22 mouse cellular contexts compared by ENCODE assay signal in the genomic region with DNA sequence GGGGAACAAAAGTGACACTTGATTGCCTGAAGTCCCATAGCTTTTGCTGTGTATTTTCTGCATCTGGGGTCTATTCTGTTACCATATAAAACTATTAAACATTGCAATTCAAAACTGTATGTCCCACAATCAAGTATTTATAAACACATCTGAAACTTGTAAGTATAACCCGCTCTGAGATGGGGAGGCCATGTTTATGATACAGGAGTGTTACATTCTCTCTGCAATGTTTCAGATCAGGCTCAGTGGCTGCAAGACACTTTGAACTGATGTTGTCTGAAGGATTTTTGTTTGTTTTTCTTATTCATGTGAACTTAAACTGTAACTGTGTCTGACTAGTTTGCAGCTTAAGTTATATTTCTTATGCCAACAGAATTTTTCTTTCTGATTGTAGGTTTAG.
DNase-seq lines count a peak whose midpoint lies in the region; ATAC-seq and TF ChIP-seq lines count a peak whose summit lies in the region.
"Had no signal": no experiment of that assay in that cellular context is flagged by ENCODE, and none has a peak within 500 bp of the region (broad histone marks: within the 10 kb centered on the region; RNA-seq: fewer than 3 reads in every experiment).

No protein-coding gene starts in this region.

- TF ChIP-seq CTCF in lung, embryonic 14.5 days (IDR thresholded peaks at IDR 0.05; ENCODE audit: low read depth), result no peak
- TF ChIP-seq CTCF in stomach, postnatal 0 days (IDR thresholded peaks at IDR 0.05; ENCODE audit: low read depth), result no peak

- peaks cover 14% of the 10 kb centered on the region for H3K4me1 ChIP-seq in lung, embryonic 14.5 days (ENCODE audit: insufficient read depth)
- H3K4me1 ChIP-seq in stomach, embryonic 14.5 days (ENCODE audit: control insufficient read depth, insufficient read depth, low read length), result peaks cover 14% of the 10 kb centered on the region
- 0 out of 2 replicates have a peak, but pooled peaks cover 4% of the 10 kb centered on the region for H3K4me1 ChIP-seq in stomach, postnatal 0 days (replicated peaks; ENCODE audit: control insufficient read depth, insufficient read depth)
- H3K4me1 ChIP-seq in embryonic facial prominence, embryonic 13.5 days, result peaks cover 39% of the 10 kb centered on the region
- no peaks in the 10 kb centered on the region for H3K4me1 ChIP-seq in midbrain, embryonic 15.5 days

- no peak overlapping the region for H3K4me2 ChIP-seq in lung, embryonic 14.5 days
- H3K4me2 ChIP-seq in stomach, embryonic 14.5 days (replicated peaks; ENCODE audit: low read depth, low read length), result no peak overlapping the region
- no peak overlapping the region for H3K4me2 ChIP-seq in stomach, postnatal 0 days (replicated peaks; ENCODE audit: low read depth)
- H3K4me2 ChIP-seq in embryonic facial prominence, embryonic 13.5 days, result no peak overlapping the region
- H3K4me2 ChIP-seq in midbrain, embryonic 15.5 days, result no peak overlapping the region
- H3K4me2 ChIP-seq: embryonic facial prominence, embryonic 12.5 days; embryonic facial prominence, embryonic 15.5 days; forebrain, embryonic 12.5 days had no signal

- ATAC-seq in lung, embryonic 14.5 days (ENCODE audit: insufficient read depth), result peak; percentile 73
- no peak for ATAC-seq in stomach, embryonic 14.5 days (ENCODE audit: insufficient number of reproducible peaks, insufficient read depth, low FRiP score, low read depth)
- no peak for ATAC-seq in stomach, postnatal 0 days (ENCODE audit: low FRiP score, low TSS enrichment)
- ATAC-seq in embryonic facial prominence, embryonic 13.5 days (ENCODE audit: insufficient number of reproducible peaks, insufficient read depth, low FRiP score, low TSS enrichment, low read depth), result no peak
- no peak for ATAC-seq in midbrain, embryonic 15.5 days (replicated peaks)
- ATAC-seq: forebrain, embryonic 14.5 days; forebrain, embryonic 16.5 days had no signal

- peak; percentile 64 for DNase-seq in lung, embryonic 14.5 days
- DNase-seq in lung, postnatal 36 days, result no peak
- DNase-seq in stomach, postnatal 0 days (ENCODE audit: low spot score), result no peak
- no peak for DNase-seq in right cerebral cortex, postnatal 10 days (ENCODE audit: low spot score in 2 of 2)
- DNase-seq: adrenal gland, adult 8-10 months; adrenal gland, postnatal 14 days; adrenal gland, postnatal 36 days; cerebellum, adult 11-12 months; cerebellum, adult 2 months; cerebellum, adult 9-10 months; cerebellum, postnatal 10 days; cerebellum, postnatal 25 days had no signal

- 35% methylated on average over 1 of the region's 1 CpGs for WGBS in lung, embryonic 14.5 days
- 41% methylated on average over 1 of the region's 1 CpGs for WGBS in stomach, embryonic 14.5 days
- WGBS in stomach, postnatal 0 days, result 61% methylated on average over 1 of the region's 1 CpGs
- 33% methylated on average over 1 of the region's 1 CpGs for WGBS in embryonic facial prominence, embryonic 13.5 days
- 98% methylated on average over 1 of the region's 1 CpGs for WGBS in midbrain, embryonic 15.5 days

- TF ChIP-seq EP300 in stomach, postnatal 0 days (optimal IDR thresholded peaks at IDR 0.05), result no peak

- peak overlapping the region; percentile 15; the same call in 1 of the 2 replicates for H3K27ac ChIP-seq in lung, embryonic 14.5 days (ENCODE audit: low read depth)
- peak overlapping the region; percentile 56; the same call in 1 of the 2 replicates for H3K27ac ChIP-seq in stomach, embryonic 14.5 days (ENCODE audit: low read length)
- H3K27ac ChIP-seq in stomach, postnatal 0 days (replicated peaks), result no peak overlapping the region
- H3K27ac ChIP-seq in embryonic facial prominence, embryonic 13.5 days, result peak overlapping the region; percentile 34; the same call in 1 of the 2 replicates
- H3K27ac ChIP-seq in midbrain, embryonic 15.5 days, result no peak overlapping the region
- H3K27ac ChIP-seq: forebrain, embryonic 10.5 days; forebrain, embryonic 12.5 days had no signal

- no peaks in the 10 kb centered on the region for H3K36me3 ChIP-seq in lung, embryonic 14.5 days (ENCODE audit: insufficient read depth)
- no peaks in the 10 kb centered on the region for H3K36me3 ChIP-seq in stomach, embryonic 14.5 days (ENCODE audit: control insufficient read depth, insufficient read depth, low read length)
- no peaks in the 10 kb centered on the region for H3K36me3 ChIP-seq in stomach, postnatal 0 days (ENCODE audit: control insufficient read depth, insufficient read depth, low read length)
- H3K36me3 ChIP-seq in embryonic facial prominence, embryonic 13.5 days, result no peaks in the 10 kb centered on the region
- no peaks in the 10 kb centered on the region for H3K36me3 ChIP-seq in midbrain, embryonic 15.5 days (replicated peaks)
- H3K36me3 ChIP-seq: embryonic facial prominence, embryonic 12.5 days; embryonic facial prominence, embryonic 15.5 days; forebrain, embryonic 10.5 days; forebrain, embryonic 12.5 days had no signal

- no peaks in the 10 kb centered on the region for H3K9me3 ChIP-seq in lung, embryonic 14.5 days (ENCODE audit: low read depth, low read length)
- no peaks in the 10 kb centered on the region for H3K9me3 ChIP-seq in stomach, embryonic 14.5 days (ENCODE audit: control insufficient read depth, low read depth, low read length)
- H3K9me3 ChIP-seq in stomach, postnatal 0 days (ENCODE audit: control insufficient read depth, low read length), result no peaks in the 10 kb centered on the region
- H3K9me3 ChIP-seq in embryonic facial prominence, embryonic 13.5 days, result no peaks in the 10 kb centered on the region
- no peaks in the 10 kb centered on the region for H3K9me3 ChIP-seq in midbrain, embryonic 15.5 days
- H3K9me3 ChIP-seq: embryonic facial prominence, embryonic 12.5 days; embryonic facial prominence, embryonic 15.5 days; forebrain, embryonic 10.5 days; forebrain, embryonic 12.5 days had no signal

- no peaks in the 10 kb centered on the region for H3K27me3 ChIP-seq in lung, embryonic 14.5 days (ENCODE audit: insufficient read depth, low read length)
- H3K27me3 ChIP-seq in stomach, embryonic 14.5 days (ENCODE audit: control insufficient read depth, insufficient read depth, low read length), result no peaks in the 10 kb centered on the region
- H3K27me3 ChIP-seq in stomach, postnatal 0 days (ENCODE audit: control insufficient read depth, insufficient read depth, low read length), result no peaks in the 10 kb centered on the region
- H3K27me3 ChIP-seq in embryonic facial prominence, embryonic 13.5 days, result no peaks in the 10 kb centered on the region
- no peaks in the 10 kb centered on the region for H3K27me3 ChIP-seq in midbrain, embryonic 15.5 days (replicated peaks)
- H3K27me3 ChIP-seq: embryonic facial prominence, embryonic 12.5 days; embryonic facial prominence, embryonic 15.5 days; forebrain, embryonic 12.5 days had no signal

- H3K4me3 ChIP-seq in lung, embryonic 14.5 days (ENCODE audit: low read depth, low read length), result no peak overlapping the region
- no peak overlapping the region for H3K4me3 ChIP-seq in stomach, embryonic 14.5 days (ENCODE audit: low read depth, low read length)
- H3K4me3 ChIP-seq in stomach, postnatal 0 days (ENCODE audit: low read depth, low read length), result no peak overlapping the region
- no peak overlapping the region for H3K4me3 ChIP-seq in embryonic facial prominence, embryonic 13.5 days
- H3K4me3 ChIP-seq in midbrain, embryonic 15.5 days, result no peak overlapping the region
- H3K4me3 ChIP-seq: embryonic facial prominence, embryonic 12.5 days; embryonic facial prominence, embryonic 15.5 days; erythroblast, embryonic 14.5 days; forebrain, embryonic 10.5 days; forebrain, embryonic 12.5 days had no signal

- H3K9ac ChIP-seq in lung, embryonic 14.5 days, result no peak overlapping the region
- H3K9ac ChIP-seq in stomach, embryonic 14.5 days (replicated peaks; ENCODE audit: low read depth, low read length), result no peak overlapping the region
- H3K9ac ChIP-seq in stomach, postnatal 0 days (ENCODE audit: low read length), result no peak overlapping the region
- no peak overlapping the region for H3K9ac ChIP-seq in embryonic facial prominence, embryonic 13.5 days
- H3K9ac ChIP-seq in midbrain, embryonic 15.5 days, result no peak overlapping the region
- H3K9ac ChIP-seq: embryonic facial prominence, embryonic 12.5 days; embryonic facial prominence, embryonic 15.5 days; forebrain, embryonic 12.5 days had no signal

Comparison
In these comparisons a context has a peak if more than half of its experiments do, and no peak if none do; other contexts are left out.
1. H3K27ac ChIP-seq: peak in lung, embryonic 14.5 days (single experiment), stomach, embryonic 14.5 days (single experiment) and embryonic facial prominence, embryonic 13.5 days (single experiment); none in stomach, postnatal 0 days (single experiment) and midbrain, embryonic 15.5 days (single experiment).